Mouse (Mus musculus) liver, postnatal 0 days (tissue): ENCODE measurements around the gene Naa50.

ENCODE experiments used
- CTCF ChIP-seq: sonication (generic); IDR thresholded peaks from 2 replicates; pipeline ENCODE4 v1.5.1; 2016; ENCODE audit warnings: antibody characterized with exemption, low read depth
- EP300 ChIP-seq: IDR thresholded peaks from 2 replicates; pipeline ENCODE4 v1.6.1; 2016; ENCODE audit warnings: antibody characterized with exemption, low read depth, mild to moderate bottlenecking

GRCm38 (mm10) chr16:44136511-44137021 is 3.1 kb upstream of the Naa50 start:
- TF ChIP-seq CTCF (no peak), EP300 (no peak)
